Mouse (Mus musculus): ENCODE measurements around the gene Cyb5r3.

DNA sequence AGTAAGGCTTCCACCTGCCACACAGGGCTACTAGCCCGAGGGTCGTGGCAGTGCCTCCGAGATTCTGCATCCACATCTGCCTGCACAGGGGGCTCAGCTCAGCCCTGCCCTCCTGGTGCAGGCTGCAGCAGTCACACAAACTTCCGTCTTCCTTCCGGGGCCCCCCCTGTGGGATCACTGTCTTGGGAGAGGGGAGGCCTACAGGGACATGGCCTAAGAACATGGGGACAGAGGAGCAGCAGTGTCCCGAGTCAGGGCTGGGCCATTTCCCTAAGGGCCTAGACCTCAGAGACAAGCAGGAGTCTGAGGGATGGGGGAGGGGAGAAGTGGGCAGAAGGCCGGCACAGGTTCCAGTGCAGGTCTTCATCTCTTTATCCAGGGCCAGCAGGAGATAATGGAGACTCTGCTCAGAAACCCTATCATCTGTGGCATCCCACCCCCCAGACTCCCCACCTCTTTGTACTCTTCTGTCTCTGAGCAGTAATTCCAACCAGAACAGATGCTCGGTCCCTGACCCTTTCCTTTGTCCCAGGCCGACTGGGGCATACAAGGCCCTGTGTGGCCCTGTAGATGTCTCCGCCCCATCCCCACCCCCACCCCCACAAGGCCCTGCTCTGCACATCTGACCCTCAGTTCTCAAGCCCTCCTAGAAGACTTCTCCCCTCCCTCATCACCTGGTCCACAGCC lies 11.2 kb downstream of the Cyb5r3 start:
- TF ChIP-seq CHD1 (IDR thresholded peaks at IDR 0.05; ENCODE audit: low read depth, low read length) (no peak), EP300 (IDR thresholded peaks at IDR 0.05; ENCODE audit: low read depth in 1 of 2, low read length in 2 of 2) (no peak), MAFK (IDR thresholded peaks at IDR 0.05; ENCODE audit: borderline replicate concordance, low read depth, low read length) (no peak), TCF12 (IDR thresholded peaks at IDR 0.05; ENCODE audit: low read depth, low read length) (no peak), CTCF (IDR thresholded peaks at IDR 0.05 in 2 of 3, conservative IDR thresholded peaks at IDR 0.05 in 1 of 3; ENCODE audit: control insufficient read depth in 1 of 3, insufficient read depth in 1 of 3, low read depth in 2 of 3, low read length in 3 of 3, poor library complexity in 1 of 3, severe bottlenecking in 1 of 3) (no peak), HCFC1 (IDR thresholded peaks at IDR 0.05; ENCODE audit: low read depth, low read length) (no peak), JUND (IDR thresholded peaks at IDR 0.05; ENCODE audit: low read depth, low read length) (no peak), POLR2A (IDR thresholded peaks at IDR 0.05; ENCODE audit: control insufficient read depth in 1 of 2, insufficient read depth in 1 of 2, low read depth in 1 of 2, low read length in 2 of 2, poor library complexity in 1 of 2) (no peak), MAX (IDR thresholded peaks at IDR 0.05; ENCODE audit: low read length) (no peak), GATA1 (IDR thresholded peaks at IDR 0.05; ENCODE audit: low read depth, low read length) (no peak)
